Mouse (Mus musculus): ENCODE results near the gene Knstrn. TPM values are rescaled to one million over a fixed set of nuclear protein-coding genes. Genes with fewer than 3 reads are reported as not detected.

Knstrn gene
- total RNA-seq, 4 experiments from 2014 or later, result 0.97 to 1.9 (median 1.5) TPM

- DNase-seq (ENCODE audit: low spot score in 2 of 2), result peak; percentile 79 to 96
Observed at GRCm38 (mm10) chr2:118861454-118862339, 47.9 kb downstream of the Knstrn start, which contains the start of gene Ivd. Gene Ivd, plus strand, starts transcription at chr2:118861954.

GRCm38 (mm10) chr2:118862340-118862675 is 48.5 kb downstream of the Knstrn start:
- DNase-seq (ENCODE audit: low spot score in 2 of 2), result no peak

- DNase-seq (ENCODE audit: low spot score in 2 of 2), result no peak
Observed at GRCm38 (mm10) chr2:118870601-118871000, 56.8 kb downstream of the Knstrn start.

GRCm38 (mm10) chr2:118871032-118871431 is 57.2 kb downstream of the Knstrn start:
- no peak for DNase-seq (ENCODE audit: low spot score in 2 of 2)

GRCm38 (mm10) chr2:118873018-118873417 is 59.2 kb downstream of the Knstrn start:
- no peak for DNase-seq (ENCODE audit: low spot score in 2 of 2)

- no peak for DNase-seq (ENCODE audit: low spot score in 2 of 2)
Observed at GRCm38 (mm10) chr2:118873890-118874430, 60.2 kb downstream of the Knstrn start.

- DNase-seq (ENCODE audit: low spot score in 2 of 2), result no peak
Observed at GRCm38 (mm10) chr2:118875316-118875715, 61.5 kb downstream of the Knstrn start.

- DNase-seq (ENCODE audit: low spot score in 2 of 2), result no peak
Observed at GRCm38 (mm10) chr2:118876453-118876852, 62.6 kb downstream of the Knstrn start.

- no peak for DNase-seq (ENCODE audit: low spot score in 2 of 2)
Observed at GRCm38 (mm10) chr2:118881019-118881418, 67.2 kb downstream of the Knstrn start.

GRCm38 (mm10) chr2:118881956-118882355 is 68.2 kb downstream of the Knstrn start:
- no peak for DNase-seq (ENCODE audit: low spot score in 2 of 2)

GRCm38 (mm10) chr2:118882840-118883679 is 69.3 kb downstream of the Knstrn start:
- peak; percentile 39 to 93 for DNase-seq (ENCODE audit: low spot score in 2 of 2)

GRCm38 (mm10) chr2:118887440-118887839 is 73.6 kb downstream of the Knstrn start:
- no peak for DNase-seq (ENCODE audit: low spot score in 2 of 2)

GRCm38 (mm10) chr2:118887845-118888548 is 74.2 kb downstream of the Knstrn start:
- DNase-seq (ENCODE audit: low spot score in 2 of 2), result no peak

- no peak for DNase-seq (ENCODE audit: low spot score in 2 of 2)
Observed at GRCm38 (mm10) chr2:118891173-118891572, 77.4 kb downstream of the Knstrn start.

- peak in 1 of 2 experiments; percentile 28 for DNase-seq (ENCODE audit: low spot score in 2 of 2)
Observed at GRCm38 (mm10) chr2:118895990-118896913, 82.4 kb downstream of the Knstrn start.

- DNase-seq (ENCODE audit: low spot score in 2 of 2), result peak in 1 of 2 experiments; percentile 18
Observed at GRCm38 (mm10) chr2:118896914-118897291, 83.1 kb downstream of the Knstrn start.

- DNase-seq (ENCODE audit: low spot score in 2 of 2), result no peak
Observed at GRCm38 (mm10) chr2:118897392-118897791, 83.6 kb downstream of the Knstrn start.

- no peak for DNase-seq (ENCODE audit: low spot score in 2 of 2)
Observed at GRCm38 (mm10) chr2:118897808-118898207, 84.0 kb downstream of the Knstrn start.

GRCm38 (mm10) chr2:118898771-118899170 is 85.0 kb downstream of the Knstrn start:
- no peak for DNase-seq (ENCODE audit: low spot score in 2 of 2)

- DNase-seq (ENCODE audit: low spot score in 2 of 2), result no peak
Observed at GRCm38 (mm10) chr2:118899306-118899705, 85.5 kb downstream of the Knstrn start.
